Mouse (Mus musculus) adrenal gland, adult 18-20 months (tissue): ENCODE measurements around the gene Ppp1r14c. TPM values are rescaled to one million over a fixed set of nuclear protein-coding genes. Genes with fewer than 3 reads are reported as not detected.
"Not testable (repeated sequence)": the region's sequence is repeated elsewhere in the genome, so short reads cannot be mapped to it uniquely, and the experiment has no call there.

Experiments
- DNase-seq, 2 experiments: peaks; one replicate each; pipeline ENCODE4 v3.0.0; 2021 to 2022; ENCODE audit warnings: low spot score in 2 of 2
- microRNA-seq, 2 experiments: library from miRNA; unstranded; fragments of <30 nt; microRNA quantifications; one replicate each; pipeline ENCODE4 v1.2.0; 2021; ENCODE audit warnings: borderline number of aligned reads in 2 of 2
- total RNA-seq, 2 experiments: library from RNA; stranded (reverse); gene quantifications; 1 replicate in 1 of 2; 2 replicates in 1 of 2; pipeline ENCODE4 v1.2.3; 2021

Gene Ppp1r14c
- total RNA-seq, 2 experiments from 2014 or later = 2.9 to 14.4 TPM

DNA sequence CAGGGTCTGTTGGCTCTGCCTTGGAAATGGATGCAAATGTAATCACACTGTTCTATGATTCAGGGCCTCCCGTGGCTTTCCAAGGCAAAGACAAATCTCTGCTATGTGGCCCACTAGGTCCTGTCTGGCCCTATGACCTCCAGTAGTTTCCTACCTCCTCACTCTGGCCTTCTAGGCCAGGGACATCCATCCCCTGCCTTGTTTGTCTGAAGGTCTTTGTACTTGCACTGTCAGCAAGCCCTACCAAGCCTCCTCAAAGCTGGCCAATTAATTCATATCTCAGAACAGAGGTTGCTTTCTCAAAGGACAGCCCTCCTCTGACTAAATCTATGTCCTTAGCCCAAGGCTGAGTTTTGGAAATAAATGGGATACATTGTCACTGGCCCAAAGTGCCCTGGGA is 92.8 kb downstream of the Ppp1r14c start:
- DNase-seq = peak in 1 of 2 experiments; percentile 15

DNA sequence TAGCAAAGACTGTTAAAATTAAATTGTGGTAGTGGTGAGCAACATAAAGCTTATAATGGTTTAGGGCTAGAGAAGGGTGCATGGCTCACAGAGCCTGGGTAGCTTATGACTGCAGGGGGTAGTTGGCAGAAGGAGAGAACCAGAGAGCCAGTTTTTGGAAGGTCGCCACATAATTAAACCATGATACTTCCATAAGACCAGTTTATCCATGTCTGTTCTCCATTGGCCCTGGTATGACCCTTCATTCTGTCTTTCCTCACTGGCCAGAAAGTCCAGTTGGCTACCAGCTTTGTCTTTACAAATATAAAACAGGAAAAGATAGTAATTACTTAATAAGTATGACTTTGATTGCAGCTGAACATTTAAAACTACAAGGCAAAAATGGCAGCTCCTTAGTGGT is 95.0 kb downstream of the Ppp1r14c start:
- no peak for DNase-seq

DNA sequence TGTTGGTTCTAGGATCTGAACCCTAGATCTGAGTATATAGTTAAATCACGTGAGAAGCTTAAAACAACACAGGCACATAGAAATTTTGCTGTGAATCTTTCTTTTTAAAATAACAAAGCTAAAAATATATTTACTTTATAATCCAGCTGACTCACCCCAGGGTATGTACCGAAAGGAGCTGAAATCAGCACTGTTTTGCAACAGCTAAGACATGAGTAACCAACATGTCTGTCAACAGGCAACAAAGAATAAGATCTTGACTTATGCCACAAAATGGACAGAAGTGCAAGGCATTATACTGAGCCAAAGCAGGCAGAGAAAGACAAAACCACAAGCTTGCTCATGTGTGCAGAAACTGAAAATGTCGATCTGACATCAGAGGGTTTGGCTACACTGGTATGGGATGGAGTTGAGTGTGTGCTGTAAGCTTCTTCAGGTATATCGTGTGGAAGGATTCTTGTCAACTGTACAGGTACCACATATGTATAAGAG is 100.3 kb downstream of the Ppp1r14c start:
- no peak for DNase-seq

DNA sequence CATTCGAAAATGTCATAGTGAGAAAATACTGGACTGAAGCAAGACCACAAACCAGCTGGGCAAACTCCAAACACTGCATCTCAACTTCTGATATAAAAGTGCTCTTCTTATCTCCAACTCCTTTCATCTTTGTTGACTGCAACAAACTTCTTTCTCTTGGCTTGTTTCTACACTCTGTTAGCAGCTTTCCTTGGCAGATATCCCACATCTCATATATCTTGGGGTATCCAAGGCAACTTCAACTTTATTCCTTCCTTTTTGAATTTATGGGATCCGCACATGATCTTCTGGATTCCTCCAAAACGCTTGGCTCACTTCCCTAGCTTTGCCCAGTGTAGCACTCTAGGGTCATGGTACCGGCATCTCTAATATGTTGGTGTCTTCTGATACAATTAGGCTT is 102.7 kb downstream of the Ppp1r14c start:
- no peak for DNase-seq

DNA sequence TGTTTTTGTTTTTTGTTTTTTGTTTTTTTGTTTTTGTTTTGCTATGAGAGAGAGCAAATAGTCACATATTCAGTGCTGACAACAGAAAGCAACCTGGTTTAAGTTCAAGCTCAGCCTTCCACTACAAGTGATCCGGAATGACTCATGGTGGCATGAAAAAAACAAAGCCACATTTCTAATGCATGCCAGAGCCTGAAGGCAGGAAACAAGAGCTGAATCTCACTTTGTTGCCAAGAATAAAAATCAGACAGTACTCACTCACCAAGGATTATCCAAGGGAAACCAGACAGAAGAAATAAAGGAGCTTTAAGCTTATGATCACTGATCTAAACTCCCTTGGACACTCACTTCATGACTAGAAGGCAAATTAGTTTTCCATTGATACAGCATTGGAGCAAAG is 110.8 kb downstream of the Ppp1r14c start:
- DNase-seq = no peak

DNA sequence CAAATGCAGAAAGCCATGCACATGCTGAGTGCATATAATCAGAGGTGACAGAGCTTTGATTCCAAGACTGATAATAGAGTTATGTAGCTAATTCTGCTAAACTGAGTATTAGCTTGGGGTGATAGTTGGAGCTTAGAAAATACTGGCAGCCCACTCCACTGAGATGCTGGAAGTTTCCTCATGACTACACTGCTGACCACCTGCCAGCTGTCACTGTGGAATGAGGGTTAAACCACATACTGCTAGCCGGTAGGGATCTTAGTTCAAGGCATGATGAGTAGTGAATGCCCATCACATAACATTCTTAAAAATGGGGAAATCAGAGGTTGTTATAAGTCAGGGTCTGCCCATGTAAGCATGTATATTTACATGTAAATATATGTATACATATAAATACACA is 113.9 kb downstream of the Ppp1r14c start:
- DNase-seq = no peak

DNA sequence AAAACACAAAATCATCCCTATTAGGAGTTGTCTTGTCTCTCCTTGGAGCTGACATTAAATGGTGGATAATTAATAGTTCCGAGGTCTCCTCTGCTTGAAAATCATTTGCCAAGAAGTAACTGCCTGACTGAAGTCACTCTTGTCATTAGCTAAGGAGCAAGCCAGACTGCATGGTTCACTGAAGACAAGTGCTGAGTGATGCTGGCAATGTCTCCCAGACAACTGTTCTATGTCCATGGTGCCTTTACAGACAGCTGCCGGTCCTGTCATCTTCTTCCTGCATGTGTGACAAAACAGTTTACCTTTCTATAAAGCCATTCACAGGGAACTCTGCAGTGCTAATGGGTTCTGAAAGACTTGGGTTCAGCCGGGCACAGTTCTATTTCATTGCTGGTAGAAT is 124.2 kb downstream of the Ppp1r14c start:
- no peak for DNase-seq

DNA sequence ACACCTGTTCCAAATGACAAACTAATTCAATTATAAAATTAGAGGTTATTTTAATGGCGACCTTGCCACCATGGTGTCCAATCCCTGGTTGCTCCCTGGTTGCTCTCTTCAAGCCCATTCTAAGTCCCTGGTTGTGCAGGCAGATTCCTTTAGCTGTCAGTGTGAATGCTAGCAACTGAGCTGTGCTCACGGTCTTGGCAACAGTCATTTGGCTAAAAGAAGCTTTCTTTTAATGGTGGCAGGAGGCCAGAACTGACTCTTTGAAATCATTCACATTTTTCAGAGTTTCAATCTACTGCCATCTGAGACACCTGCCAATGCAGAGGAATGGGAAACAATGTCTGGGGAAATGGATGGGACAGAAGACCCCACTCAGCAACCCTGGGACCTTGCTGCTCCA is 130.9 kb downstream of the Ppp1r14c start:
- no peak for DNase-seq

DNA sequence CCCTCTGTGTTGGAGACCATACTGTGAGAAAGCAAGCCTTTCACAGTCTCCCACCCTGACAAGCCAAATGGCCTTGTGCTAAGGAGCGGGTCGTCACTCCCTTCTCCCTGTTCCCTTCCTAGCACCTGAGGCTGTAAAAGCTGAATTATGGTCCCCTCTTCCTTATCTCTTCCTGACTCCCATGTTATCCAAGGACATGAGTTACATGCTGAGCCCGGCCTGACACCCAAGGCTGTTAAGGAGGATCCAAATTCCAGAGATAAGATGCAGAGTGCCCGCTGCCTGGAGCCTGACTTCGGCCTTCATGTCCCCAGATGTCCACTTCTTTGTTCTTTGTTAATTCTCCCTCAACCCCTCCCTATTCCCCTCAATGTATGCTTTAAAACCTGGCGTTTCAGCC is 135.0 kb downstream of the Ppp1r14c start:
- DNase-seq = not testable (repeated sequence)

DNA sequence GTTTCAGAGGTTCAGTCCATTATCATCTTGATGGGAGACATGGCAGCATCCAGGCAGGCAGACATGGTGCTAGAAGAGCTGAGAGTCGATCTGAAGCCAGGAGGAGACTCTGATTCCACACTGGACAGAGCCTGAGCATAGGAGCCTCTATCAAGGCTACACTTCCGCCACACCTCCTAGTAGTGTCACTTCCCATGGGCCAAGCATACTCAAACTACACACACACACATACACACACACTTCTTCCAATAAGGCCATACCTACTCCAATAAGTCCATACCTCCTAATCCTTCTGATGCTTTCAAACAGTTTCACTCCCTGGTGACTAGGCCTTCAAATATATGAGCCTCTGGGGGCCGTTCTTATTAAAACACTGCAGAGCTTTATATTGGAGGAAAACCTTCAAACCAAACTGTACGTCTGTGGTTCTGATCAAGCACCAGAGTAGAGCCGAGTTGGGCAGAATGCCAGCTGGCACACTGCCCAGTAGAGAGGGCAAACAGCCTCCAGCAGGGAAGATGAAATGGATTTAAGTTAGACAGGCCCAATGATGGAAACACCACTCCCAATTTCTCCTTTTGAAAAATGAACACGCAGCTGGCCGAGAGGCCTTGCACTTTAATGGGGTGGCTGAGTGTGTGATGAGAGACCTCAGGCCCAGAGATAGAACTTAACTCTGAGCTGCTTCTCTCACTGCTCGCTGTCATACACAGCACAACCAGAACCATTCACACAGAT is 141.8 kb downstream of the Ppp1r14c start:
- DNase-seq = peak; percentile 70 to 79

DNA sequence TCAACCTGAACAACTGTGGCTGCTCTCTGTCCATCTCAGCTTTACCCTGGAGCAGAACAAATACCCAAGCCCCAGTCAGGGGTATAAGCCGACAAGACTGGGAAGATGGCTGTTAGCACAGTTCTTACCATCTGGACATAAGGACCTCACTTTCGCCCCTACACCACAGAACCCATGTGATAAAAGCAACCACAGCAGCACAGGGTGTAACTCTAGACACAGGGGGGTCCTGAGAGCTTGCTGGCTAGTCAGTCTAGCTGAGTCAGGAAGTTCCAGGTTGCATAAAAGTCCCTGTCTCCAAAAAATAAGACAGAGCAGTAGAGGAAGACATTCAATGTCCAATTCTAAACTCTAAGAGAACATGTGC is 142.3 kb downstream of the Ppp1r14c start:
- no peak for DNase-seq

DNA sequence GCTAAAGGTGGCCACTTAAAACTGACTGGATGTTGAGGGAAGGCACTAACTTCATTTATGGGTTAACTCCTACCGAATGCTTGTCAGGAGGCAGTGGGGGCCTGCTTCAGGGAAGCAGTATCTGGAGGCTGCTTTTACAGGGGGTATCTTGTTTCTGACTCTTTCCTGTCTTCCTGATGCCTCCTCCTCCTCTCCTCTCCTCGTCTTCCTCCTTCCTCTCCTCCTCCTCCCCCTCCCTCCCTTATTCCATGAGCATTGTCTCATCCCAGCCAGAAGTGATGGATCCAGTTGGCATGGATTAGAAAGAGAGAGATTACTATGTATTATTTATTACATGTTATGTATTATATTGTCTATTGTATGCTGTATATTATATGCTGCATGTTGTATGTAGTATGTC is 142.9 kb downstream of the Ppp1r14c start:
- no peak for DNase-seq

DNA sequence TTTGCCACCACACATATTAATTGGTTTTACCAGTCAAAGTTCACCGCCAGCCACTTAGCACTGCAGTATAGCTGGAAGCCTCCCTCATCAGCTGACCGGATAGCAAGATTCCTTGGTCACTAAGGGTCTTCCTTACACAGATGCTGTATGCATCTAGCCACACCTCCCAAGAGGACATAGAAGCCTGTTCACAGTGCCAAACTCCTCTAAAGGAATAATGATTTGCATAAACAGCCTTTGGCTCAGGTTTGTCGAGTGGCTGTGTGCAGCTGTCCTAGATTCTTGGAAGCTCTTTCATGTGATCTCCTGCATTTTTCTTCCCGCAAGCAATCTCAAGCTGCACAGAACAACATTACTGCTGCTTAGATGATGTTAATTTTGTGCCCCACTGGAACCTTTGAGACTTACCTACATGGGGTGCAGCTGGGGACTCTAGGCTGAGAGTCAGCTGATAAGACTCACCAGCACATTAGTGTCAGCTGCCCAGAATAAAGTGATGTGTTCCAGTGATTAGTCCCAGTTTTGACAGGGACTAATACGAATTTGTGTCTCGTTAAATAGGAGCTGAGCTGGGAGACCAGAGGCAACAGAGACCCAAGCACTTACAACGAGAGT is 143.9 kb downstream of the Ppp1r14c start:
- no peak for DNase-seq

DNA sequence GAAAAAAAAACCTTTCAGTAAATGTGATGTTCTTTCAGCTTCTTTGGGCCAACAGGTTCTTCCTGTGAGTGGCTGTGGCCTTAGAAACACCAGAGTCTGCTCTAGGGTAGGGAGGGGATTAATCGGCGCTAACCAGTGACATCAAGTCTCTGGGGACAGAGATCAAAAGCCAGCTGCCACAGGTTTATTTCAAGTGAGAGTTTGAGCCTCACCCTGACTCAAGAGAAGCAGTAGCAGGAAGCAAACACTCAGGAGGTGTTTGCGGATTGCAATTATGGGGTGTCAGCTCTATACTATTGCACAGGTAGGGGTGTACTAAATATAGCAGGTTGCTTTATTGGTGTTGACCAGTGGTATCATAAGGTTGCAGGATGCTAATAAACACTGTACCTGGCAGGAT is 144.6 kb downstream of the Ppp1r14c start:
- DNase-seq = no peak

DNA sequence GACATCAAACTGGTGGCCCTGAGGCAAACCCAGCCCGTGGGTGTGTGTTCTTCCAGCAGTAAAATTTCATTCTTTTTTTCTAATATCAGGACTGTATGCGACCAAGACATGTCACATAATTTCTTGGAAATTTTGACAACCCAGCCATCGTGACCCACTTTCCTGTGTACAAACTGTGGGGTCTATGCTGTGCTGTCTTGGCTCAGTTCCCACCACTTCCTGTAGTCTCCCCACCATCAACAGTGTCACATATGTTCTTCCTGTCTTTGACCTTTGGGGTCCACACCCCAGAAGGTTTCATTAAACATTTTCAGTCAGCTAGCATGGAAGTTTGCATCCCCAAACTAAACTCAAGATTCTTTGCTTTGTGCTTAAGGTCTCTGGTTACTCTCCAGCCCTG is 145.5 kb downstream of the Ppp1r14c start:
- DNase-seq = no peak

DNA sequence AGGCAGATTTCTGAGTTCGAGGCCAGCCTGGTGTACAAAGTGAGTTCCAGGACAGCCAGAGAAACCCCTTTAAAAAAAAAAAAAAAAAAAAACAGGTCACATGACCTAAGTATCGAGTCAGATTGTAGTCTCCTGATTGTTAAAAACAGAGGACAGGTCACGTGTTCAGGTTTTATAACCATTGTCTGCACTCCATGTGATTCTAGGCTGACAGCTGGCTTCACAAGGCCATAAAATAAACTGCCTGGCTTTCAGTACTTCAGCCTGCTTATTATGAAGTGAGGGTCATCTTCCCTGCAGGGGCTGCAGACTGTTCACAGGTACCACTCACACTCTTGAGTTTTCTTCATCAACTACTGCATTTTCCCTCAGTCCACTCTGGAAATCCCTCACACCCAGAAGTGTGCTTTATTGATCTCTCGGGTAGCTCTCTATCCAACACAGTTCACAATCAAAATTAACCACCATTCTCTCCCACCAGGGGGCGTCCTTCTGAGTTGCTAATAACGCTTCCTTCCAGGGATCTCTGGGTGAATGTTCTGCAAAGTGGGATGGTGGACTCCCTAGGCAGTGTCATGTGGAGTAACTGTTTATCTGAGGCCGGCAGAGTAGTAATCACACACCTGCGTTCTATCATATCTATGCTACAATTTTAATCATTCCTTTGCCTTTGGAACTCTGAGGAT is 146.9 kb downstream of the Ppp1r14c start:
- DNase-seq = peak in 1 of 2 experiments; percentile 30

DNA sequence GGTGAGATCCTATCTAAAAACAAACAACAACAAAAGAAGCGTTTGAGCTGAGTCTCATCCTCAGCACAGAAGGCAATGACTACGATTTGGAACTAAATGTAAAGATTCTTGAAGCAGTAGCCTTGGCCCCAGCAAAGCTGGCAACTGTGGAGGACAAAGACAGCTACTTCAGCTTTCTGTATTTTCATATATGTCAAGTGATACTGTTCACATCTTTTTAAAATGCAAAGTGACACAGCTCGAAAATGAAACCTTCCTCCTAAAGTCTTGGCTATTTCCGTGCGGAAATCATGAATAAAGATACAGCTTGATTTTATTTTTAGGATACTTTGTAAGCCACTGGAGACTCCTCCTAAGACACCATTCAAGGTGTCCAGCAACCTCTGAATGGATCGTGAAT is 148.1 kb downstream of the Ppp1r14c start:
- no peak for DNase-seq

Small RNAs within 50 kb of the gene (microRNA-seq; reads per million reads assigned to microRNA genes)
- gene Gm24482 = 0 reads per million in 2 experiments

Other genes starting within 250 kb of the Ppp1r14c start
- not detected for gene H60c, start 98.3 kb upstream of the Ppp1r14c start, total RNA-seq
- under 1 TPM in 1 of 2 experiments, not detected in 1; 0.43 TPM for gene Iyd, start 174.2 kb downstream of the Ppp1r14c start, total RNA-seq